In genomic region chr3:153791610-153792363, GRCm38 (mm10) we compare ENCODE assay signal across 11 mouse cellular contexts. TPM values are rescaled to one million over a fixed set of nuclear protein-coding genes. Genes with fewer than 3 reads are reported as not detected.
DNase-seq lines count a peak whose midpoint lies in the region; ATAC-seq and TF ChIP-seq lines count a peak whose summit lies in the region.
"Had no signal": no experiment of that assay in that cellular context is flagged by ENCODE, and none has a peak within 500 bp of the region (broad histone marks: within the 10 kb centered on the region; RNA-seq: fewer than 3 reads in every experiment).

No protein-coding gene starts in this region.

- H3K9ac ChIP-seq in heart, postnatal 0 days (replicated peaks; ENCODE audit: low read depth, low read length) = no peak overlapping the region
- no peak overlapping the region for H3K9ac ChIP-seq in heart, adult 2 months (ENCODE audit: low read depth, low read length)
- H3K9ac ChIP-seq in liver, embryonic 13.5 days = peak overlapping the region; percentile 75
- H3K9ac ChIP-seq in neural tube, embryonic 15.5 days (replicated peaks) = no peak overlapping the region
- H3K9ac ChIP-seq: hindbrain, embryonic 12.5 days had no signal

- no peak for TF ChIP-seq POLR2A in heart, adult 2 months (IDR thresholded peaks at IDR 0.05; ENCODE audit: insufficient read depth, low read depth, low read length)

- peak; percentile 31 for DNase-seq in heart, postnatal 0 days (ENCODE audit: low spot score)
- no peak for DNase-seq in heart, adult 2 months
- DNase-seq in G1E (ENCODE audit: low spot score) = peak; percentile 60
- peak; percentile 60 for DNase-seq in c-Kit-positive CD71-negative TER-119-negative erythroid progenitor cells, embryonic 14.5 days (ENCODE audit: low read depth)
- peak; percentile 78 for DNase-seq in liver, embryonic 13.5 days
- no peak for DNase-seq in ovary, postnatal 36 days (ENCODE audit: low spot score)
- DNase-seq: cerebellum, adult 8-10 months; lung, postnatal 10 days; thymus, postnatal 14 days had no signal

- peak; percentile 44; the same call in 1 of the 2 replicates for ATAC-seq in heart, postnatal 0 days (ENCODE audit: insufficient read depth, low read depth)
- peak; percentile 80 for ATAC-seq in G1E (ENCODE audit: extremely low read depth, insufficient number of reproducible peaks, low FRiP score, poor library complexity, severe bottlenecking)
- ATAC-seq in liver, embryonic 13.5 days (ENCODE audit: low read depth) = peak; percentile 98
- ATAC-seq in neural tube, embryonic 15.5 days (ENCODE audit: low FRiP score) = no peak

- H3K4me2 ChIP-seq in heart, postnatal 0 days (ENCODE audit: low read depth, low read length) = no peak overlapping the region
- H3K4me2 ChIP-seq in liver, embryonic 13.5 days = peak overlapping the region; percentile 67
- H3K4me2 ChIP-seq in neural tube, embryonic 15.5 days = no peak overlapping the region
- H3K4me2 ChIP-seq: hindbrain, embryonic 12.5 days had no signal

- H3K79me2 ChIP-seq in heart, adult 2 months (replicated peaks; ENCODE audit: control insufficient read depth, insufficient read depth, low read length) = no peaks in the 10 kb centered on the region

- no peak overlapping the region for H3K4me3 ChIP-seq in heart, postnatal 0 days (ENCODE audit: low read depth, low read length)
- H3K4me3 ChIP-seq in heart, adult 2 months = no peak overlapping the region
- H3K4me3 ChIP-seq in G1E (ENCODE audit: low read depth, low read length) = peak overlapping the region; percentile 63; the same call in 1 of the 2 replicates
- peak overlapping the region; percentile 37 for H3K4me3 ChIP-seq in liver, embryonic 13.5 days (replicated peaks)
- H3K4me3 ChIP-seq in neural tube, embryonic 15.5 days (replicated peaks) = no peak overlapping the region
- H3K4me3 ChIP-seq: hindbrain, embryonic 12.5 days had no signal

- no peaks in the 10 kb centered on the region for H3K27me3 ChIP-seq in heart, postnatal 0 days (ENCODE audit: control insufficient read depth, insufficient read depth, low read length)
- peaks cover 2% of the 10 kb centered on the region; the same call in 1 of the 2 replicates for H3K27me3 ChIP-seq in heart, adult 2 months (ENCODE audit: control insufficient read depth, insufficient read depth, low read length)
- no peaks in the 10 kb centered on the region for H3K27me3 ChIP-seq in G1E (ENCODE audit: insufficient read depth, low read length)
- no peaks in the 10 kb centered on the region for H3K27me3 ChIP-seq in liver, embryonic 13.5 days
- no peaks in the 10 kb centered on the region for H3K27me3 ChIP-seq in neural tube, embryonic 15.5 days (replicated peaks)
- H3K27me3 ChIP-seq: hindbrain, embryonic 12.5 days had no signal

- no peak for TF ChIP-seq EP300 in heart, postnatal 0 days (IDR thresholded peaks at IDR 0.05; ENCODE audit: low read depth)
- TF ChIP-seq EP300 in heart, adult 2 months (IDR thresholded peaks at IDR 0.05; ENCODE audit: insufficient read depth, low read depth, low read length) = no peak

- TF ChIP-seq CTCF in heart, postnatal 0 days (IDR thresholded peaks at IDR 0.05; ENCODE audit: low read depth) = no peak
- TF ChIP-seq CTCF in heart, adult 2 months (IDR thresholded peaks at IDR 0.05) = no peak
- TF ChIP-seq CTCF in G1E (IDR thresholded peaks at IDR 0.05; ENCODE audit: low read depth, low read length) = no peak

- WGBS in heart, postnatal 0 days = 18% methylated on average over 11 of the region's 11 CpGs
- WGBS in heart, adult 2 months = 18% methylated on average over 11 of the region's 11 CpGs
- 9% methylated on average over 11 of the region's 11 CpGs for WGBS in liver, embryonic 13.5 days (ENCODE audit: insufficient replicate concordance)
- 86% methylated on average over 11 of the region's 11 CpGs for WGBS in neural tube, embryonic 15.5 days

- no peak overlapping the region for H3K27ac ChIP-seq in heart, postnatal 0 days (ENCODE audit: low read depth)
- no peak overlapping the region for H3K27ac ChIP-seq in heart, adult 2 months
- peak overlapping the region; percentile 99 for H3K27ac ChIP-seq in liver, embryonic 13.5 days
- H3K27ac ChIP-seq in neural tube, embryonic 15.5 days (replicated peaks) = no peak overlapping the region
- H3K27ac ChIP-seq: hindbrain, embryonic 12.5 days had no signal

- intact Hi-C loops in heart, adult 2 months (cut with DNase I) = no loop called here

- no peaks in the 10 kb centered on the region for H3K9me3 ChIP-seq in heart, postnatal 0 days (replicated peaks; ENCODE audit: control insufficient read depth, low read length)
- no peaks in the 10 kb centered on the region for H3K9me3 ChIP-seq in G1E (replicated peaks)
- no peaks in the 10 kb centered on the region for H3K9me3 ChIP-seq in liver, embryonic 13.5 days (replicated peaks)
- no peaks in the 10 kb centered on the region for H3K9me3 ChIP-seq in neural tube, embryonic 15.5 days (replicated peaks)
- H3K9me3 ChIP-seq: hindbrain, embryonic 12.5 days had no signal

- no peaks in the 10 kb centered on the region for H3K36me3 ChIP-seq in heart, postnatal 0 days (replicated peaks; ENCODE audit: control insufficient read depth, insufficient read depth, low read length)
- no peaks in the 10 kb centered on the region for H3K36me3 ChIP-seq in heart, adult 2 months (ENCODE audit: control insufficient read depth, insufficient read depth, low read length)
- no peaks in the 10 kb centered on the region for H3K36me3 ChIP-seq in G1E (replicated peaks)
- H3K36me3 ChIP-seq in liver, embryonic 13.5 days = no peaks in the 10 kb centered on the region
- H3K36me3 ChIP-seq in neural tube, embryonic 15.5 days = no peaks in the 10 kb centered on the region
- H3K36me3 ChIP-seq: hindbrain, embryonic 12.5 days had no signal

- no peaks in the 10 kb centered on the region for H3K4me1 ChIP-seq in heart, postnatal 0 days (ENCODE audit: control insufficient read depth, insufficient read depth)
- no peaks in the 10 kb centered on the region; the same call in 1 of the 2 replicates for H3K4me1 ChIP-seq in heart, adult 2 months (ENCODE audit: control insufficient read depth, insufficient read depth, low read length)
- H3K4me1 ChIP-seq in G1E (ENCODE audit: insufficient read depth, low read depth, low read length) = peaks cover 66% of the 10 kb centered on the region
- H3K4me1 ChIP-seq in liver, embryonic 13.5 days (replicated peaks) = peaks cover 73% of the 10 kb centered on the region
- no peaks in the 10 kb centered on the region for H3K4me1 ChIP-seq in neural tube, embryonic 15.5 days
- H3K4me1 ChIP-seq: hindbrain, embryonic 12.5 days had no signal

RNA-seq across cellular contexts. Expression of gene Asb17, which starts 52.2 kb away (rescaled TPM):
- total RNA-seq in heart, postnatal 0 days (2014; rRNA removed; ENCODE audit: low replicate concordance) = not detected in 2 replicates
- 0.18 TPM in 2 replicates for polyA plus RNA-seq in heart, postnatal 0 days (2015; fragmentation: Nextera tagmentation; extraction: Ambion mirVana)
- not detected for total RNA-seq in heart, adult 2 months (2021)
- polyA plus RNA-seq in heart, adult 2 months (2012; rRNA removed) = not detected in 2 replicates
- 3.1 and 5.5 TPM in 2 replicates for total RNA-seq in G1E (2014; fragmentation: Nextera tagmentation)
- 2.8 and 3.1 TPM in 2 replicates for total RNA-seq in G1E (2017)
- 0.08 TPM in 1 of 2 replicates, not detected in the other for polyA plus RNA-seq in G1E (2012)
- polyA plus RNA-seq in liver, embryonic 13.5 days (2015; fragmentation: Nextera tagmentation; extraction: Ambion mirVana) = 6.4 TPM in 2 replicates
- polyA plus RNA-seq in neural tube, embryonic 15.5 days (2015; fragmentation: Nextera tagmentation; extraction: Ambion mirVana) = not detected in 2 replicates

Comparison
In these comparisons a context has a peak if more than half of its experiments do, and no peak if none do; other contexts are left out.
1. DNase-seq: peak in heart, postnatal 0 days (single experiment), G1E (single experiment), c-Kit-positive CD71-negative TER-119-negative erythroid progenitor cells, embryonic 14.5 days (single experiment) and liver, embryonic 13.5 days (single experiment); none in heart, adult 2 months (0 of 2) and ovary, postnatal 36 days (single experiment).
2. H3K4me3 ChIP-seq: peak in G1E (single experiment) and liver, embryonic 13.5 days (single experiment); none in heart, postnatal 0 days (single experiment), heart, adult 2 months (single experiment) and neural tube, embryonic 15.5 days (single experiment).